28 mouse cellular contexts compared by ENCODE assay signal in the genomic region with DNA sequence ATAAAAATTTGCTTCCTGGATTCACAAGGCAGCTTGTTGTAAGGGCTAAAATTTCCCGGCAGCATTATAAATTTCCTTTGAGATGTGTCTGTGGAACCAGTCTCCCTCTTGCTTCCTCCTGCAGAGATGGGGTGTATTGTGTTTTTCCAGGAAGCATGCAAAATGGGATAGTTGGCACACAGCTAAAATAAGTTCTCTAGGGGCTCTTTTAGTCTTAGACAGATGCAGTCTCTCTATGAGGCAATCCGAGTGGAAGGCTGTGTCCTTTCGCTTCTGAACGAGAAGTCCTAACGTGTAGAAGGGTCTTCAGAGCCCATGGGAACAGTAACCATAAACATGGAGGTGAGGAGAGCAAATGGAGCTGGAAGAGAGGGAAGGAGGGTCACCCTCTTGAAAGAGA.
DNase-seq lines count a peak whose midpoint lies in the region; ATAC-seq and TF ChIP-seq lines count a peak whose summit lies in the region.
"Had no signal": no experiment of that assay in that cellular context is flagged by ENCODE, and none has a peak within 500 bp of the region (broad histone marks: within the 10 kb centered on the region; RNA-seq: fewer than 3 reads in every experiment).

No protein-coding gene starts in this region.

- TF ChIP-seq POLR2A in kidney, adult 2 months (IDR thresholded peaks at IDR 0.05; ENCODE audit: low read depth, low read length) = no peak
- TF ChIP-seq POLR2A in brain, embryonic 14.5 days (IDR thresholded peaks at IDR 0.05; ENCODE audit: borderline replicate concordance, extremely low read depth, insufficient read depth, insufficient read length, poor library complexity, severe bottlenecking) = no peak

- peak; percentile 19 for DNase-seq in forebrain, embryonic 14.5 days (ENCODE audit: low spot score)
- peak; percentile 37 for DNase-seq in heart, adult 8-10 months (ENCODE audit: low spot score)
- DNase-seq in kidney, adult 2 months = peak; percentile 2
- DNase-seq in kidney, adult 8-10 months = no peak
- peak; percentile 60 for DNase-seq in brain, embryonic 14.5 days (ENCODE audit: low read depth)
- DNase-seq: adrenal gland, adult 2 months; adrenal gland, postnatal 36 days; cerebellum, adult 8-10 months; cerebellum, postnatal 25 days; layer of hippocampus, postnatal 36 days; liver, embryonic 13.5 days; lung, adult 2 months; lung, postnatal 14 days; midbrain, embryonic 14.5 days; thymus, postnatal 14 days had no signal

- no peak for ATAC-seq in forebrain, embryonic 14.5 days
- ATAC-seq in forebrain, embryonic 16.5 days = no peak
- no peak for ATAC-seq in heart, embryonic 11.5 days (replicated peaks; ENCODE audit: insufficient number of reproducible peaks, low FRiP score, low TSS enrichment)
- ATAC-seq: activated CD4-positive, CD25-positive, alpha-beta regulatory T cell, adult 4 months; intestine, embryonic 15.5 days had no signal

- no peak overlapping the region for H3K27ac ChIP-seq in forebrain, embryonic 14.5 days (ENCODE audit: low read depth, low read length)
- H3K27ac ChIP-seq in forebrain, embryonic 16.5 days (ENCODE audit: low read length) = no peak overlapping the region
- H3K27ac ChIP-seq in heart, embryonic 11.5 days (ENCODE audit: low read depth, low read length) = no peak overlapping the region
- no peak overlapping the region for H3K27ac ChIP-seq in kidney, adult 2 months (ENCODE audit: insufficient read depth, low read depth, low read length)
- H3K27ac ChIP-seq: embryonic facial prominence, embryonic 10.5 days; embryonic facial prominence, embryonic 15.5 days; forebrain, embryonic 12.5 days; heart, embryonic 15.5 days; hindbrain, embryonic 14.5 days; intestine, embryonic 15.5 days; kidney, embryonic 15.5 days; limb, embryonic 10.5 days; limb, embryonic 15.5 days; liver, embryonic 13.5 days had no signal

- 47% methylated on average over 5 of the region's 5 CpGs for WGBS in forebrain, embryonic 14.5 days
- WGBS in forebrain, embryonic 16.5 days = 39% methylated on average over 5 of the region's 5 CpGs
- 76% methylated on average over 5 of the region's 5 CpGs for WGBS in heart, embryonic 11.5 days (ENCODE audit: insufficient replicate concordance)
- WGBS in kidney, adult 2 months = 60% methylated on average over 5 of the region's 5 CpGs

- H3K4me3 ChIP-seq in forebrain, embryonic 14.5 days (ENCODE audit: low read depth, low read length) = no peak overlapping the region
- H3K4me3 ChIP-seq in forebrain, embryonic 16.5 days (replicated peaks; ENCODE audit: low read length) = no peak overlapping the region
- no peak overlapping the region for H3K4me3 ChIP-seq in heart, embryonic 11.5 days (ENCODE audit: low read depth, low read length)
- H3K4me3 ChIP-seq in kidney, adult 2 months (ENCODE audit: insufficient read depth, low read depth, low read length) = no peak overlapping the region
- H3K4me3 ChIP-seq: embryonic facial prominence, embryonic 10.5 days; embryonic facial prominence, embryonic 15.5 days; forebrain, embryonic 12.5 days; heart, embryonic 15.5 days; intestine, embryonic 15.5 days; kidney, embryonic 15.5 days; limb, embryonic 10.5 days; limb, embryonic 15.5 days; liver, embryonic 13.5 days had no signal

- TF ChIP-seq CTCF in kidney, adult 2 months (conservative IDR thresholded peaks at IDR 0.05; ENCODE audit: insufficient read depth, insufficient read length, low read depth, low read length) = no peak
- TF ChIP-seq CTCF in brain, embryonic 14.5 days (IDR thresholded peaks at IDR 0.05; ENCODE audit: borderline replicate concordance, extremely low read depth, insufficient read depth, insufficient read length) = no peak

- peaks cover 11% of the 10 kb centered on the region for H3K4me1 ChIP-seq in forebrain, embryonic 14.5 days (ENCODE audit: control insufficient read depth, insufficient read depth, low read length)
- H3K4me1 ChIP-seq in forebrain, embryonic 16.5 days (replicated peaks; ENCODE audit: control insufficient read depth, insufficient read depth, low read length) = peaks cover 11% of the 10 kb centered on the region
- no peaks in the 10 kb centered on the region for H3K4me1 ChIP-seq in heart, embryonic 11.5 days (ENCODE audit: control insufficient read depth, insufficient read depth, low read length)
- no peaks in the 10 kb centered on the region for H3K4me1 ChIP-seq in kidney, adult 2 months (ENCODE audit: control insufficient read depth, insufficient read depth, low read length)
- H3K4me1 ChIP-seq: embryonic facial prominence, embryonic 15.5 days; heart, embryonic 15.5 days; intestine, embryonic 15.5 days; limb, embryonic 15.5 days; liver, embryonic 13.5 days had no signal

- no peaks in the 10 kb centered on the region for H3K27me3 ChIP-seq in forebrain, embryonic 14.5 days (replicated peaks; ENCODE audit: control insufficient read depth, insufficient read depth, low read length)
- H3K27me3 ChIP-seq in forebrain, embryonic 16.5 days (replicated peaks; ENCODE audit: control insufficient read depth, insufficient read depth, low read length) = no peaks in the 10 kb centered on the region
- no peaks in the 10 kb centered on the region for H3K27me3 ChIP-seq in heart, embryonic 11.5 days (ENCODE audit: control insufficient read depth, insufficient read depth, low read length)
- H3K27me3 ChIP-seq in kidney, adult 2 months (replicated peaks; ENCODE audit: control insufficient read depth, insufficient read depth, low read length) = no peaks in the 10 kb centered on the region
- H3K27me3 ChIP-seq: CH12.LX; embryonic facial prominence, embryonic 15.5 days; forebrain, embryonic 12.5 days; heart, embryonic 15.5 days; intestine, embryonic 15.5 days; kidney, embryonic 15.5 days; limb, embryonic 15.5 days; liver, embryonic 13.5 days had no signal

- no peaks in the 10 kb centered on the region for H3K9me3 ChIP-seq in forebrain, embryonic 14.5 days (replicated peaks; ENCODE audit: control insufficient read depth, low read length)
- H3K9me3 ChIP-seq in forebrain, embryonic 16.5 days (ENCODE audit: control insufficient read depth, low read length) = no peaks in the 10 kb centered on the region
- H3K9me3 ChIP-seq in heart, embryonic 11.5 days (replicated peaks; ENCODE audit: control insufficient read depth, low read length) = no peaks in the 10 kb centered on the region
- H3K9me3 ChIP-seq: embryonic facial prominence, embryonic 10.5 days; embryonic facial prominence, embryonic 15.5 days; forebrain, embryonic 12.5 days; heart, embryonic 15.5 days; intestine, embryonic 15.5 days; kidney, embryonic 15.5 days; limb, embryonic 10.5 days; limb, embryonic 15.5 days; liver, embryonic 13.5 days had no signal

- no peak overlapping the region for H3K4me2 ChIP-seq in forebrain, embryonic 14.5 days (ENCODE audit: low read length)
- no peak overlapping the region for H3K4me2 ChIP-seq in forebrain, embryonic 16.5 days (ENCODE audit: low read length)
- no peak overlapping the region for H3K4me2 ChIP-seq in heart, embryonic 11.5 days
- H3K4me2 ChIP-seq: embryonic facial prominence, embryonic 15.5 days; forebrain, embryonic 12.5 days; heart, embryonic 15.5 days; hindbrain, embryonic 14.5 days; intestine, embryonic 15.5 days; kidney, embryonic 15.5 days; limb, embryonic 15.5 days; liver, embryonic 13.5 days had no signal

- no peak overlapping the region for H3K9ac ChIP-seq in forebrain, embryonic 14.5 days (ENCODE audit: low read length)
- no peak overlapping the region for H3K9ac ChIP-seq in forebrain, embryonic 16.5 days (replicated peaks; ENCODE audit: low read depth, low read length)
- no peak overlapping the region for H3K9ac ChIP-seq in heart, embryonic 11.5 days (ENCODE audit: low read depth, low read length)
- H3K9ac ChIP-seq: embryonic facial prominence, embryonic 15.5 days; forebrain, embryonic 12.5 days; heart, embryonic 15.5 days; hindbrain, embryonic 14.5 days; intestine, embryonic 15.5 days; kidney, embryonic 15.5 days; limb, embryonic 15.5 days; liver, embryonic 13.5 days had no signal

- no peaks in the 10 kb centered on the region for H3K36me3 ChIP-seq in forebrain, embryonic 14.5 days (ENCODE audit: control insufficient read depth, insufficient read depth, low read length)
- no peaks in the 10 kb centered on the region for H3K36me3 ChIP-seq in forebrain, embryonic 16.5 days (ENCODE audit: control insufficient read depth, insufficient read depth)
- H3K36me3 ChIP-seq in heart, embryonic 11.5 days (ENCODE audit: control insufficient read depth, insufficient read depth, low read length) = no peaks in the 10 kb centered on the region
- no peaks in the 10 kb centered on the region for H3K36me3 ChIP-seq in kidney, adult 2 months (ENCODE audit: control insufficient read depth, insufficient read depth, low read length)
- H3K36me3 ChIP-seq: embryonic facial prominence, embryonic 10.5 days; embryonic facial prominence, embryonic 15.5 days; forebrain, embryonic 12.5 days; heart, embryonic 15.5 days; intestine, embryonic 15.5 days; kidney, embryonic 15.5 days; limb, embryonic 10.5 days; limb, embryonic 15.5 days; liver, embryonic 13.5 days had no signal

Comparison
In these comparisons a context has a peak if more than half of its experiments do, and no peak if none do; other contexts are left out.
1. DNase-seq: peak in forebrain, embryonic 14.5 days (single experiment), heart, adult 8-10 months (single experiment), kidney, adult 2 months (single experiment) and brain, embryonic 14.5 days (single experiment); none in kidney, adult 8-10 months (0 of 2).